Mouse (Mus musculus) ES-E14 (cell line): ENCODE results near the gene Cd5. TPM values are rescaled to one million over a fixed set of nuclear protein-coding genes. Genes with fewer than 3 reads are reported as not detected.

Experiments used
- DNase-seq: peaks from one replicate; pipeline ENCODE4 v3.0.0-alpha.2; 2013; ENCODE audit warnings: low read depth, low spot score
- H3K27ac ChIP-seq: 2 replicates; pipeline ENCODE4 v1.5.1; 2012; ENCODE audit warnings: low read depth, mild to moderate bottlenecking, low read length, moderate library complexity, mixed read lengths; ENCODE audit not compliant: poor library complexity, insufficient read depth, severe bottlenecking
- H3K36me3 ChIP-seq: 2 replicates; pipeline ENCODE4 v1.6.1; 2012; ENCODE audit warnings: mild to moderate bottlenecking, low read length, moderate library complexity, mixed read lengths; ENCODE audit not compliant: control insufficient read depth, poor library complexity, insufficient read depth, severe bottlenecking
- H3K4me1 ChIP-seq, 2 experiments: fragments of 150-350 bp in 1 of 2; sonication (generic) in 1 of 2; 2 replicates each; pipeline ENCODE4 v1.6.1; 2012; ENCODE audit warnings: low read length in 2 of 2, mild to moderate bottlenecking in 1 of 2, mixed read lengths in 1 of 2; ENCODE audit not compliant: control insufficient read depth in 2 of 2, insufficient read depth in 2 of 2, poor library complexity in 1 of 2
- H3K4me3 ChIP-seq, 2 experiments: fragments of 150-350 bp in 1 of 2; sonication (generic) in 1 of 2; 2 replicates each; pipeline ENCODE4 v1.5.1; 2012; ENCODE audit warnings: low read length in 2 of 2, low read depth in 1 of 2, mild to moderate bottlenecking in 1 of 2, mixed read lengths in 1 of 2; ENCODE audit not compliant: insufficient read depth in 1 of 2, poor library complexity in 1 of 2, severe bottlenecking in 1 of 2
- H3K9ac ChIP-seq: 2 replicates; pipeline ENCODE4 v1.6.1; 2012; ENCODE audit warnings: low read depth, mild to moderate bottlenecking, low read length, mixed read lengths; ENCODE audit not compliant: poor library complexity, insufficient read depth, severe bottlenecking
- H3K9me3 ChIP-seq: fragments of 150-350 bp; sonication (generic); 2 replicates; pipeline ENCODE4 v1.6.1; 2012; ENCODE audit warnings: low read depth, mild to moderate bottlenecking, low read length; ENCODE audit not compliant: control insufficient read depth, insufficient read depth
- CHD2 ChIP-seq: IDR thresholded peaks from 2 replicates; pipeline ENCODE4 v1.6.1; 2014; ENCODE audit warnings: mild to moderate bottlenecking, low read depth, low read length, inconsistent platforms
- HCFC1 ChIP-seq: IDR thresholded peaks from 2 replicates; pipeline ENCODE4 v1.6.1; 2012; ENCODE audit warnings: low read length, inconsistent platforms, borderline replicate concordance; ENCODE audit not compliant: insufficient read depth
- MAFK ChIP-seq: IDR thresholded peaks from 2 replicates; pipeline ENCODE4 v1.6.1; 2014; ENCODE audit warnings: mild to moderate bottlenecking, low read depth, low read length, inconsistent platforms; ENCODE audit not compliant: insufficient read depth
- ZC3H11A ChIP-seq: IDR thresholded peaks from 2 replicates; pipeline ENCODE4 v1.6.1; 2012; ENCODE audit warnings: low read depth, mild to moderate bottlenecking, inconsistent platforms, low read length, borderline replicate concordance
- ZNF384 ChIP-seq: IDR thresholded peaks from 2 replicates; pipeline ENCODE4 v1.6.1; 2012; ENCODE audit warnings: low read depth, low read length, inconsistent platforms
- in situ Hi-C, 2 experiments: fragments of 600-800 bp; cut with MboI; formaldehyde crosslinking; loops; one replicate each; pipeline ENCODE4 v1.15.1; 2025; ENCODE audit warnings: low sequenced_read_pairs in 2 of 2, inconsistent platforms in 1 of 2; ENCODE audit not compliant: unreplicated experiment in 2 of 2
- total RNA-seq: library from RNA; depleted of rRNA; stranded (reverse); fragments of 300-350 nt; gene quantifications from 2 replicates; pipeline ENCODE4 v1.2.3, GENCODE M21; 2012

Cd5 gene
- total RNA-seq, 1 experiment, result not detected

DNA sequence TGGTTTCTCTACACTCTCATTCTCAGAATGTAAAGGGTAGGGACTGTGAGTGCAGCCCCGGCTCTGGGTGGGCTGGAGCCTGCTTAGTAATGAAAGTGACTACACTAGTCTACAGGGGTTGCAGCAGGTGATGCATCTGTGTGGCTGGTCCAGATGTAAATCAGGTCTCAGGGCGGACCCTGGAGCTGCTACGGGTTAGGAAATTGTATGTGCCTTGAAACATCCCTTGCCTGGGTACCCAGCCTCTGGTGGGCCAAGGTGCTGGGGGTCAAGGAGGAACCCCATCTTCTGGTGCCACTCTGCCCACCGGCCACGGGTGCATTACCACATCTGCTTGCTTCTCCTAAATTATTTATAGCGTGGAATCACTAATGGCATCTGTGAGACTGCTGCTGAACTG lies 24.6 kb downstream of the Cd5 start:
- Histone ChIP-seq H3K9me3 (no peaks in the 10 kb centered on the region), H3K9ac (no peak overlapping the region), H3K27ac (no peak overlapping the region), H3K36me3 (peaks cover 26% of the 10 kb centered on the region; the same call in 1 of the 2 replicates), H3K4me1 (0 out of 4 replicates have a peak, but pooled peaks cover 0 to under 1% of the 10 kb centered on the region in 2 experiments), H3K4me3 (no peak overlapping the region)
- TF ChIP-seq MAFK (no peak), HCFC1 (no peak), CHD2 (no peak), ZC3H11A (no peak), ZNF384 (no peak)
- in situ Hi-C loops, result loop anchor here in 1 of 2 experiments (25.0 kb wide), 1 partner anchor 248 kb away; the partner anchor contains the start of gene Ms4a10
- DNase-seq, result no peak

DNA sequence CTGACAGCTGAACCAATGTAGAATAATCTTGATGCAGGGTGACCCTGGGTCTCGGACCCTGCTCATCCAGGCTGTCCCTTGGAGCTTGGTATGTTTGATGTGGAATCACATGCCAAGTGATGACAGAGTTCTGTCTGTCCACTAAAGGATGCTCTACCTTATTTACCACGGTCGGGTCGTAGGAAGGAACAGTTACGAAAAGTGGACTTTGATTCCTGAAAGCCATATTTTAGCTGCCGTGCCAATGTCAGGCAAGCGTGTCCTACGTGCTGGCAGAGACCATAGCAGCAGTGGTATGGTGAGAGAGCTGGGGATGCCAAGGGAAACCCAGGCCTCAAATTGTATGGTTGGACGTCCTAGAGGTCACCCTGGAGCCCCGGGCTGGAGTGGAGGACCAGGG lies 25.3 kb downstream of the Cd5 start:
- H3K36me3 ChIP-seq, result peaks cover 26% of the 10 kb centered on the region; the same call in 1 of the 2 replicates
- in situ Hi-C loops, result loop anchor here in 1 of 2 experiments (25.0 kb wide), 1 partner anchor 249 kb away; the partner anchor contains the start of gene Ms4a10

DNA sequence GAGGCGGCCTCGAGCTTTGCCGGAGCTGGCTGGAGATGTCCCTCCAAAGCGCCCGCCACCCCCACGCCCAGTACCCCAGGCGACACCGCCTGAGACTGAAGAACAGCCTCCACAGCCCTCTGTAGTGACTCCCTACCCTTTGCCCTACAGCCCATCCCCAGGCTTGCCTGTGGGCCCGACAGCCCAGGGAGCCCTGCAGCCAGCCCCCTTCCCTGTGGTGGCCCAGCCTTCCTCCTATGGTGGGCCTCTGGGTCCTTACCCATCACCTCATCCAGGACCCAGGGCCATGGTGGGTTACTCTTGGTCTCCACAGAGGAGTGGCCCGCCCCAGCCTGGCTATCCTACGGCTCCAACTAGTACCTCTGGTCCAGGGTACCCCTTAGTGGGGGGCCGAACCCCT lies 26.2 kb downstream of the Cd5 start:
- no peak for TF ChIP-seq CHD2
- TF ChIP-seq HCFC1, result no peak
- no peak for TF ChIP-seq MAFK
- TF ChIP-seq ZNF384, result no peak
- TF ChIP-seq ZC3H11A, result no peak

More for the DNA sequence above, 25.3 kb downstream of the Cd5 start:
- H3K9ac ChIP-seq, result no peak overlapping the region
- TF ChIP-seq ZC3H11A (no peak), HCFC1 (no peak), CHD2 (no peak), MAFK (no peak), ZNF384 (no peak)
- DNase-seq, result no peak
- no peak overlapping the region for H3K27ac ChIP-seq
- H3K4me3 ChIP-seq, result no peak overlapping the region
- H3K9me3 ChIP-seq, result no peaks in the 10 kb centered on the region
- H3K4me1 ChIP-seq, result peaks cover 0 to 4% of the 10 kb centered on the region in 2 experiments; a peak in 1 of 4 replicates

DNA sequence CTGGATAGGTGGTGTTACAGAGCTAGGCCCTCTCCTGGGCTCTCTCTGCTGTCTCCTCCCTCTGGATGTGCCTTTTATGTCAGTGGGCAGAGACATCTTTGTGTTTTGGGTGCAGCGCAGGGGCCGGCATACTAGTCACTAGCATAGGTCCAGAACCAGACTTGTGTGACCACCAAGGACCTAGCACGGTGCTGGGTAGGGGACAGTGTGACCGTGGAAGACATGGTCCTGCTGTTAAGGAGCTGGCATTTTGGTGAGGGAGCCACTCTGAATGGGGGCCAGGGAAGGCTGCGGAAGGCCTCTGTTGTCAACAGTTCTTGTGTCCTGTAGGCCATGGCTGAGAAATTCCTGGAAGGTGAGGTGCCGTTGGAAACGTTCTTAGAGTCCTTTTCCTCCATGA lies 26.6 kb downstream of the Cd5 start:
- TF ChIP-seq CHD2, result no peak
- in situ Hi-C loops, result loop anchor here in 1 of 2 experiments (25.0 kb wide), 1 partner anchor 250 kb away; the partner anchor contains the start of gene Ms4a10
- H3K9me3 ChIP-seq, result no peaks in the 10 kb centered on the region
- H3K9ac ChIP-seq, result no peak overlapping the region
- H3K4me1 ChIP-seq, result peaks cover 0 to 4% of the 10 kb centered on the region in 2 experiments; a peak in 1 of 4 replicates
- H3K4me3 ChIP-seq, result no peak overlapping the region
- H3K36me3 ChIP-seq, result peaks cover 26% of the 10 kb centered on the region; the same call in 1 of the 2 replicates
- no peak for DNase-seq
- H3K27ac ChIP-seq, result no peak overlapping the region

More for the DNA sequence above, 26.2 kb downstream of the Cd5 start:
- in situ Hi-C loops, result loop anchor here in 1 of 2 experiments (25.0 kb wide), 1 partner anchor 250 kb away; the partner anchor contains the start of gene Ms4a10
- H3K4me3 ChIP-seq, result no peak overlapping the region
- H3K4me1 ChIP-seq, result peaks cover 0 to 4% of the 10 kb centered on the region in 2 experiments; a peak in 1 of 4 replicates
- no peak overlapping the region for H3K9ac ChIP-seq
- no peak overlapping the region for H3K27ac ChIP-seq
- H3K9me3 ChIP-seq, result no peaks in the 10 kb centered on the region
- peaks cover 26% of the 10 kb centered on the region; the same call in 1 of the 2 replicates for H3K36me3 ChIP-seq
- no peak for DNase-seq

DNA sequence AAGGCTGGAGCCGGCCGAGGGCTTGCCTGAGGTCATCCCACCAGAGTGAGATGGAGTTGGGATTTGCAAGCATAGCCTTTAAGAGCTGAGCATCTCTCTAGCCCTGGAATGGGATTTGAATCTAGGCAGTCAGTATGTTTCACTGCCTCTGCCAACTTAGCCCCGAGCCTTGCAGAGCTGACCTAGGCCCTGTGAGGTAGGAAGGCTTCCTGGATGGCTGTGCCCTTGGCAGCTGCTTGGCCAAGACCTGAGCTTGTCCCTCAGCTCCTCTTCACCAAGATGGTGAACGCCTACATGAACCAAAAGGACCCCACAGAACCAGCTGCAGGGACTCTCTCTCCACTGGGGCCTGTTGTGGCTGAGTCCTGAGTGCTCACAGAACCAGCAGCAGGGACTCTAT lies 28.1 kb downstream of the Cd5 start:
- in situ Hi-C loops, result loop anchor here in 1 of 2 experiments (25.0 kb wide), 1 partner anchor 252 kb away; the partner anchor contains the start of gene Ms4a10
- DNase-seq, result no peak
- TF ChIP-seq CHD2 (no peak), ZC3H11A (no peak)
- H3K36me3 ChIP-seq, result peaks cover 26% of the 10 kb centered on the region; the same call in 1 of the 2 replicates
- peaks cover 0 to 4% of the 10 kb centered on the region in 2 experiments; a peak in 1 of 4 replicates for H3K4me1 ChIP-seq
- H3K27ac ChIP-seq, result no peak overlapping the region
- no peaks in the 10 kb centered on the region for H3K9me3 ChIP-seq
- H3K4me3 ChIP-seq, result no peak overlapping the region
- H3K9ac ChIP-seq, result no peak overlapping the region
